Mouse (Mus musculus): ENCODE measurements around the gene Cux2. TPM values are rescaled to one million over a fixed set of nuclear protein-coding genes. Genes with fewer than 3 reads are reported as not detected.
A peak's percentile ranks its signal among the peaks of the same experiment; 100 is the strongest.

Cux2 gene
- polyA plus RNA-seq, 1 experiment from 2014 or later = 8.0 TPM

- peaks cover 23% of the 10 kb centered on the region; the same call in 1 of the 2 replicates for H3K4me1 ChIP-seq
- WGBS = 73% methylated on average over 17 of the region's 17 CpGs
- H3K4me3 ChIP-seq = no peak overlapping the region
- H3K9me3 ChIP-seq = no peaks in the 10 kb centered on the region
- no peaks in the 10 kb centered on the region for H3K36me3 ChIP-seq
- no peak for DNase-seq (ENCODE audit: low spot score)
- peaks cover 62% of the 10 kb centered on the region for H3K27me3 ChIP-seq (ENCODE audit: insufficient read depth, poor library complexity, severe bottlenecking)
- H3K27ac ChIP-seq = no peak overlapping the region
Measured at GRCm38 (mm10) chr5:121922942-121923826, 126.7 kb downstream of the Cux2 start.

GRCm38 (mm10) chr5:121919216-121919615 is 130.7 kb downstream of the Cux2 start:
- no peaks in the 10 kb centered on the region for H3K9me3 ChIP-seq
- 91% methylated on average over 7 of the region's 7 CpGs for WGBS
- no peak overlapping the region for H3K27ac ChIP-seq
- H3K4me3 ChIP-seq = no peak overlapping the region
- DNase-seq (ENCODE audit: low spot score) = no peak
- H3K27me3 ChIP-seq (ENCODE audit: insufficient read depth, poor library complexity, severe bottlenecking) = peaks cover 30% of the 10 kb centered on the region
- no peaks in the 10 kb centered on the region for H3K36me3 ChIP-seq
- 0 out of 2 replicates have a peak, but pooled peaks cover 14% of the 10 kb centered on the region for H3K4me1 ChIP-seq

- WGBS = 78% methylated on average over 4 of the region's 4 CpGs
- DNase-seq (ENCODE audit: low spot score) = no peak
- Histone ChIP-seq H3K27me3 (ENCODE audit: insufficient read depth, poor library complexity, severe bottlenecking) (peaks cover 13% of the 10 kb centered on the region), H3K36me3 (no peaks in the 10 kb centered on the region), H3K4me3 (no peak overlapping the region), H3K4me1 (peaks cover 21% of the 10 kb centered on the region; the same call in 1 of the 2 replicates), H3K27ac (no peak overlapping the region), H3K9me3 (no peaks in the 10 kb centered on the region)
Measured at GRCm38 (mm10) chr5:121916813-121917212, 133.1 kb downstream of the Cux2 start.

GRCm38 (mm10) chr5:121913999-121914398 is 135.9 kb downstream of the Cux2 start:
- Histone ChIP-seq H3K9me3 (no peaks in the 10 kb centered on the region), H3K36me3 (no peaks in the 10 kb centered on the region), H3K4me3 (no peak overlapping the region), H3K27ac (0 out of 2 replicates have a peak overlapping the region, but pooled peaks have one; percentile 36), H3K27me3 (ENCODE audit: insufficient read depth, poor library complexity, severe bottlenecking) (peaks cover 19% of the 10 kb centered on the region), H3K4me1 (peaks cover 17% of the 10 kb centered on the region)
- WGBS = 62% methylated on average over 23 of the region's 23 CpGs
- DNase-seq (ENCODE audit: low spot score) = no peak

- 86% methylated on average over 21 of the region's 21 CpGs for WGBS
- no peak overlapping the region for H3K27ac ChIP-seq
Measured at GRCm38 (mm10) chr5:121909226-121909985, 140.5 kb downstream of the Cux2 start.

GRCm38 (mm10) chr5:121905671-121906070 is 144.2 kb downstream of the Cux2 start:
- Histone ChIP-seq H3K36me3 (no peaks in the 10 kb centered on the region), H3K9me3 (no peaks in the 10 kb centered on the region), H3K27ac (no peak overlapping the region), H3K27me3 (ENCODE audit: insufficient read depth, poor library complexity, severe bottlenecking) (peaks cover 21% of the 10 kb centered on the region), H3K4me1 (peaks cover 17% of the 10 kb centered on the region), H3K4me3 (no peak overlapping the region)
- 74% methylated on average over 17 of the region's 17 CpGs for WGBS
- DNase-seq (ENCODE audit: low spot score) = no peak

More at GRCm38 (mm10) chr5:121909226-121909985, 140.5 kb downstream of the Cux2 start:
- Histone ChIP-seq H3K27me3 (ENCODE audit: insufficient read depth, poor library complexity, severe bottlenecking) (peaks cover 30% of the 10 kb centered on the region), H3K36me3 (no peaks in the 10 kb centered on the region), H3K4me1 (peaks cover 13% of the 10 kb centered on the region), H3K9me3 (no peaks in the 10 kb centered on the region), H3K4me3 (no peak overlapping the region)
- no peak for DNase-seq (ENCODE audit: low spot score)

- H3K4me3 ChIP-seq = no peak overlapping the region
- peaks cover 21% of the 10 kb centered on the region for H3K27me3 ChIP-seq (ENCODE audit: insufficient read depth, poor library complexity, severe bottlenecking)
- H3K4me1 ChIP-seq = peaks cover 17% of the 10 kb centered on the region
- no peak overlapping the region for H3K27ac ChIP-seq
- no peaks in the 10 kb centered on the region for H3K9me3 ChIP-seq
- DNase-seq (ENCODE audit: low spot score) = no peak
- H3K36me3 ChIP-seq = no peaks in the 10 kb centered on the region
- WGBS = 85% methylated on average over 14 of the region's 14 CpGs
Measured at GRCm38 (mm10) chr5:121904799-121905198, 145.1 kb downstream of the Cux2 start.

GRCm38 (mm10) chr5:121902809-121903745 is 146.8 kb downstream of the Cux2 start:
- 61% methylated on average over 23 of the region's 23 CpGs for WGBS
- Histone ChIP-seq H3K27me3 (ENCODE audit: insufficient read depth, poor library complexity, severe bottlenecking) (0 out of 2 replicates have a peak, but pooled peaks cover 9% of the 10 kb centered on the region), H3K27ac (no peak overlapping the region), H3K4me3 (no peak overlapping the region), H3K4me1 (peaks cover 10% of the 10 kb centered on the region), H3K9me3 (no peaks in the 10 kb centered on the region), H3K36me3 (no peaks in the 10 kb centered on the region)
- DNase-seq (ENCODE audit: low spot score) = no peak

GRCm38 (mm10) chr5:121895117-121895756 is 154.7 kb downstream of the Cux2 start:
- DNase-seq (ENCODE audit: low spot score) = no peak
- Histone ChIP-seq H3K9me3 (no peaks in the 10 kb centered on the region), H3K36me3 (no peaks in the 10 kb centered on the region), H3K27me3 (ENCODE audit: insufficient read depth, poor library complexity, severe bottlenecking) (peaks cover 12% of the 10 kb centered on the region), H3K4me3 (no peak overlapping the region), H3K27ac (no peak overlapping the region), H3K4me1 (no peaks in the 10 kb centered on the region)
- 73% methylated on average over 24 of the region's 24 CpGs for WGBS

- H3K27ac ChIP-seq = no peak overlapping the region
- WGBS = 69% methylated on average over 10 of the region's 10 CpGs
Measured at GRCm38 (mm10) chr5:121894647-121895046, 155.3 kb downstream of the Cux2 start.

GRCm38 (mm10) chr5:121893581-121893980 is 156.3 kb downstream of the Cux2 start:
- no peak overlapping the region for H3K27ac ChIP-seq
- no peaks in the 10 kb centered on the region for H3K9me3 ChIP-seq
- H3K36me3 ChIP-seq = no peaks in the 10 kb centered on the region
- no peak overlapping the region for H3K4me3 ChIP-seq
- WGBS = 33% methylated on average over 3 of the region's 3 CpGs
- peaks cover 12% of the 10 kb centered on the region for H3K27me3 ChIP-seq (ENCODE audit: insufficient read depth, poor library complexity, severe bottlenecking)
- no peak for DNase-seq (ENCODE audit: low spot score)
- H3K4me1 ChIP-seq = peaks cover 4% of the 10 kb centered on the region; the same call in 1 of the 2 replicates

More at GRCm38 (mm10) chr5:121894647-121895046, 155.3 kb downstream of the Cux2 start:
- H3K4me1 ChIP-seq = no peaks in the 10 kb centered on the region
- no peaks in the 10 kb centered on the region for H3K36me3 ChIP-seq
- no peak overlapping the region for H3K4me3 ChIP-seq
- H3K27me3 ChIP-seq (ENCODE audit: insufficient read depth, poor library complexity, severe bottlenecking) = peaks cover 12% of the 10 kb centered on the region
- H3K9me3 ChIP-seq = no peaks in the 10 kb centered on the region
- DNase-seq (ENCODE audit: low spot score) = no peak

- no peak for DNase-seq (ENCODE audit: low spot score)
- Histone ChIP-seq H3K27me3 (ENCODE audit: insufficient read depth, poor library complexity, severe bottlenecking) (peaks cover 12% of the 10 kb centered on the region), H3K27ac (no peak overlapping the region), H3K9me3 (peaks cover 3% of the 10 kb centered on the region), H3K4me1 (peaks cover 4% of the 10 kb centered on the region; the same call in 1 of the 2 replicates), H3K36me3 (0 out of 2 replicates have a peak, but pooled peaks cover 3% of the 10 kb centered on the region), H3K4me3 (no peak overlapping the region)
- WGBS = 82% methylated on average over 14 of the region's 14 CpGs
Measured at GRCm38 (mm10) chr5:121892281-121892680, 157.6 kb downstream of the Cux2 start.
